Mouse (Mus musculus) thymus, adult 18-20 months (tissue): Measurements from ENCODE around the gene Ripply1.

Experiments
- DNase-seq, 2 experiments: peaks; one replicate each; pipeline ENCODE4 v3.0.0; 2022; ENCODE audit warnings: mixed read lengths in 2 of 2

Ripply1 gene

GRCm38 (mm10) chrX:139782278-139783044, at the start of gene Ripply1:
Gene Ripply1, minus strand, starts transcription at chrX:139782353.
- DNase-seq: no peak

DNA sequence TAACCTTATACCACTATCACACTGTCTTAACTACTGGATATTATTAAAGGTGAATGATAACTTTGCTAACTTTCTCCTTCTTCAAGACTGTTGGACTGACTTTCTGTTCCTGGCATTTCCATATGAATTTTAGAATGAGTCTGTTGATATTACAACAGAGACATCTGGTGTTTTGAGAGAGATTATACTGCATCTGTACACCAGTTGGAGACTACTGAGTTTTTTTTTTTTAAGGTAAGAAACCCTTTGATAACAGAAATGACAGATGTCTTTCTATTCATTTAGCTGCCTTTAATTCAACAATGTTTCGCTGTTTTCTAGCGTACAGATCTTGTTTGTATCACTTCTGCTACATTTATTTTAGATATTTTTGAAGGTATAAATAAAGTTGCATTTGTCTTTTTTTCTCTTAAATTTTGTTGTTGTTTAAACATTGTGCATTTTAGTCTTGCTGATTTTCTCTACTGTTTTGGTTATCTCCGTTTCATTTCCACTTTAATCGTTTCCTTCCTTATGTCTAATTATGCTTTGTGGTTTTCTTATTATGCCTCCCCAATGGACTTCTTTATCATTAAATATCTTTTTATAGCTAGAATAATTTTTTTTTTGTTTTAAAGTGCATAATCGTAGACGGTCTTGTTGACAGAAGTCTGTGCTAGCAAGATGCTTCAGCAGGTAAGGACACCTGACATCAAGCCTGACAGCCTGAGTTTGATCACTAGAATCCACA, 46.4 kb upstream of the Ripply1 start:
- DNase-seq: no peak

GRCm38 (mm10) chrX:139826926-139827325, 44.8 kb upstream of the Ripply1 start:
- DNase-seq: no peak

DNA sequence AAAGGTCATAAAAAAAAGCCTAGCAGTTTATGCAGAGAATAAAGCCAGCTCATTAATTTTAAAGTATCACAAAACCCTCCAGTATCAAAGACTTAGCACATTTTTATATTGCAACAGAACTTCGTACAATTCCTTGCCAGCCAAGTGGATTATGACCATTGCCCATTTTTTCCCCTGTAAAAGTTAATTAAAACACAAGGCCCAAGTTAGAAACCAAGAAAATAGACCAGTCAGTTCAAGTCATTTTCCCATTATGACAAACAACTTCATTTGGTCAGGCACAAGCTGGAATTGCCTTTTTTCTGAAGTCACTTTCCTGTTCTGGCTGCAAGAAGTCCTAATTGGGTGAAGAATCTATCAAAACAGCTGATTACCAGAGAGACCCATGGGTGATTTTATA, 43.2 kb upstream of the Ripply1 start:
- no peak for DNase-seq

DNA sequence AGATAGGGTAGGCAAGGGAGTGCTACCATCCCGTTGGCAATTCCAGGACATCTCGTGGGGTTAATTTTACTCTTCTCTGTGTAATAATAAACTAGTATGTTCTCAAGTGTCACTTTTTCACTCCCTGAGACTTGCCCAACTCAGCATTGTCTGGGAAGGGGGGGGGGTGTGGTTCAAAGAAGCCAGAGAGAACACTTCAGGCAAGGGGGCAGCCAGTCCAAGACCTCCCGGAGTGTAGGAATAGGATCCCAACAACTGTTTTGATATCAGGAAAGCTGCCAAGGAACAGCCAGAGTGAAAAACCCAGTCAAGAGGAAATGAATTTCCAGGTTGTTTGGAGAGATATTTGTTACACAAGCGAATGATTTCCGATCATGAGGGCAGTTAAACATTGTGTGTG, 33.0 kb upstream of the Ripply1 start:
- no peak for DNase-seq

GRCm38 (mm10) chrX:139814018-139814635, 32.0 kb upstream of the Ripply1 start:
- DNase-seq: no peak

- no peak for DNase-seq
These were observed 31.3 kb upstream of the Ripply1 start for GRCm38 (mm10) chrX:139813299-139814002.

DNA sequence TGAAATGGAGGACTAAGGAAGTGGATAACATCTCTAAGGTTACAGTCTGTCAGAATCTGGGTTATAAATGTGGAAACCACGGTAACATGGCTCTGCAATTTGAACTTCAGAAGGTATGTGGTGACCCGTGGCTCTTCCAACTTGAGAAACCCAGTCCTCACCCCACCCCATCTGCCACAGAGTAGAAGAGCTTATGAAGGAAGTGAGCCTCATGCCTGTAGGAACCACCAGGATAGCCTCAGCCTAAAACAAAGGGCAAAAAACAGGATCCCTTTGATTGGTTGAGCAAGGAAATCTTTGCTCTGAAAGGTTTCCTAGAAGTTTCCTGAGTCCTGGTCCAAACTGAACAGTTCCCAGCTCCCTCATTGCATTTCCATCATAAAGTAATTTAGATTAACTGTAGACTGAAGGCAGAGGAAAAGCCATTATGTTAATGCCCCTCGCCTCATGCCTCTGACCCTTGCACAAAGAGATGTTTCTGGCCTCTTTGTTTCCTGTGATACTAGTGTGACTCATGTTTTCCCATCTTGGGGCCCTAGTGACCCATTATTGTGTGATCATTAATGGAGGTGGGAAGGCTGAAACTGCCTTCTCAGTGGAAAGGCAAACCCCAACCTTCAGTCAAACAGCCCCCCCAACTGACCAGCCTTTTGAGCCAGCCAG, 30.6 kb upstream of the Ripply1 start:
- no peak for DNase-seq

DNA sequence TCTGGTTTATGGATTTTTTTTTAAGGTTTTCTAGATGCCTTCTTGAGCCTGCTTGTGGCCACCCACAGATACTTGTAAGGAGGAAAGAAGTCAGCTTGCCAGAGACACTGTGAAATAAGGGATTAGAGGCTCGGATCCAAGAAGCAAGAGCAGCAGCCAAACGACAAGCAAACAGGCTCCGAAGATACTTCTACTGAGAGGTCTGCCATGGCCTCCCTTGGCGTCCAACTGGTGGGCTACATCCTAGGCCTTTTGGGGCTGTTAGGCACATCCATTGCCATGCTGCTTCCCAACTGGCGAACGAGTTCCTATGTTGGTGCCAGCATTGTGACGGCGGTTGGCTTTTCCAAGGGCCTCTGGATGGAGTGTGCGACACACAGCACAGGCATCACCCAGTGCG, 26.3 kb upstream of the Ripply1 start:
- no peak for DNase-seq

- no peak for DNase-seq
These were observed 25.9 kb upstream of the Ripply1 start for GRCm38 (mm10) chrX:139808085-139808484.

DNA sequence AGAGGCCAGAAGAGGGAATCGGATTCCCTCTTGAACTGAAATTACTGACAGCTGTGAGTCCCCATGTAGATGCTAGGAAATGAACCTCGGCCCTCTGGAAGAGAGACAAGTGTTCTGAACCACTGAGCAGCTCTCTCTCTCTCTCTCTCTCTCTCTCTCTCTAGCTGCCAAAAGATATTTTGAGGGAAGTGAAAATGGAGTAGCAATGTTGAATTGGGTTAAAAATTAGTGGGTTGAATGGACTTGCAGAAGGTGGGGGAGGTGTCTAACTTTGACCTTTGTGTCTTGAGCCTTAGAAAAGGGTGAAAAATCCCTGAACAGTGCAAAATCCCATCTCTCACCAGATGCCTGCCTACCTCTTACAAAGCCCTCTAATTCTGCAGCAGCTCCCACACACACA, 25.2 kb upstream of the Ripply1 start:
- DNase-seq: no peak

DNA sequence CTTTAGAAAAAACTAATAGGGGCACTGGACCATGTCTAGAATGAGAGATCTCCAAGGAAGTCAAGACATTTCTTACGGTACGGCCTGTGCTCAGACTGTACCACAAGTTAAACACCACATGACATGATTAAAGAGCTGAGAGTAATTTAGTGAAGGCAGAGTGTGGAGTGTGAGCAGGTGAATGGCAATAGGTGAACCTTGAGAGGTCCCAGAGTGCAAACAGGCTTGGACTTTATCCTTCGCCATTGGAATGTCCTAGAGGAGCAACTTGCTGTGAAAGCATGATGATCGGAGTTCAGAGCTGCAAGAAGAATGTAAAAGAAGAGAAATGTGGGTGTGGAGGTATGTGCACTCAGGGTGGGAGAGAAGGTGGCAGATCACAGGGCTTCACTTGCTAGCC, 23.8 kb upstream of the Ripply1 start:
- DNase-seq: no peak

GRCm38 (mm10) chrX:139803028-139803427, 20.9 kb upstream of the Ripply1 start:
- DNase-seq: no peak

GRCm38 (mm10) chrX:139800406-139800878, 18.3 kb upstream of the Ripply1 start, which contains the start of gene Cldn2:
Gene Cldn2, plus strand, starts transcription at chrX:139800828.
- no peak for DNase-seq

DNA sequence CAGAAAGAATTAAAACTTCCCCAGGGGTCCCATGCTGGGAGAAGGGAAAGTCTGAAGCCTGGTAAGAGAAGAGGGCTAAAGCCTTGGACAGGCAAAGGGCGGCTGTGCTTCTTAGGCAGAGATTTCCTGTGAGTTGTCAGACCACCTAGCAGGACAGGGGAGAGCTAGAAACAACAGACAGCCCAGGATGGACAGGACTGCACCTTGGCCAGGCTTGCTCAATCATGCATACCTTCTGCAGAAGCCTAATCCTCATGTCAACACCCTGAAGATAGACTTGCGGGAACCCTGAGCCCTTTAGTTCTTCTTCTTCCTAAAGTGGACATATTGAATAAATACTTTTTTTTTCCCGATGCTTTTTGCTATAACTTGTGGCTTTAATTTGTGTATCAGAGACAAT, 17.8 kb upstream of the Ripply1 start:
- DNase-seq: no peak

DNA sequence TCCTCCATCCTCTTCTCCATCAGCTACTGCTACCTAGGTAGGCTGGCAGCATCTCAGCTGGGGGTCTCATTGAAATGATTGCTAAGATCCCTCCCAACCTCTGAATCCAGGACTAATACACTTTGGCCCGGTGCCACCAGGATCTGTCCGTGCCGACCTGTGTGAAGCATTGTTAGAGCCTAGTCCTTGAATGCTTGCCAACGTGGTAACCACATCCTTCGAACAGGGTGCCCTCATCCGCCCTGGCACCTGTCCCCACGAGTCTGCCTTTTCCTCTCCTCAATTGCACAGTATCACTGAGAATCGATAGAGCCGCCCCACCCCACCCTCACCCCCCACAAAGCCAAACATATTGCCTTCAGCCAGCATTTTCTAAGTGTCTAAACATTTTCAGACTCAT, 15.7 kb upstream of the Ripply1 start:
- DNase-seq: no peak

GRCm38 (mm10) chrX:139796037-139796436, 13.9 kb upstream of the Ripply1 start:
- no peak for DNase-seq

DNA sequence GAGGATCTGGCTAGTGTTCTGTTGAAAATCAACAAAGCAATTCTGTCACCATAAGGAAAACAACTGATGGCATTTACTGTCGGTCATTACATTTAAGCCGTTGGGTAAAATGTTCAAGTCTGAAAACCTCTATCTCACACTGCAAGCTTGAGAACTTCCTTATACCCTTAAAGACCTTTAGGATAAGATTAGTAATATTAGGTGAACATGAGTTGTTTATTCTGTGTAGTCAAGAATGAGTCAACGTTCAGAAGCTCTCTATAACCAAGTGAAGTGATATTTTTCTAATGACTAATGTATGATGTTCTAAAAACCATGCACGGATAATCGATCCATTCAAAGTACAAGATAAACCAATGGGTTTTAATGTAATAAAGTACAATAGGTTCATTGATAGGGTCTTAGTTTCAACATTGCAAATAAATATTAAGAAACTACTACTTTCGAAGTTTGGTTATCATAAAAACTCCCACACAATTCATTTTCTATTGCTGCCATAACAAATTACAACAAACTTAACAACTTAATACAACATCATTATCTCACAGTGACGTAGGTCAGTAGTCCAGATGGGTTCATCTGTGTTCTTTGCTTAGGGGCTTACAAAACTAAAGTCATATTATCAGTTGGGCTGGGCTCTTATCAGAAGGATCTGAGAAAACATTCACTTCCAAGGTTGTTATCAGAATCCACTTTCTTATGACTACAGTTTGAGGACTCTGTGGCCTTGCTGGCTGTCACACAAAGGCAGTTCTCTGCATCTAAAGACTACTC, 12.1 kb upstream of the Ripply1 start:
- DNase-seq: no peak

DNA sequence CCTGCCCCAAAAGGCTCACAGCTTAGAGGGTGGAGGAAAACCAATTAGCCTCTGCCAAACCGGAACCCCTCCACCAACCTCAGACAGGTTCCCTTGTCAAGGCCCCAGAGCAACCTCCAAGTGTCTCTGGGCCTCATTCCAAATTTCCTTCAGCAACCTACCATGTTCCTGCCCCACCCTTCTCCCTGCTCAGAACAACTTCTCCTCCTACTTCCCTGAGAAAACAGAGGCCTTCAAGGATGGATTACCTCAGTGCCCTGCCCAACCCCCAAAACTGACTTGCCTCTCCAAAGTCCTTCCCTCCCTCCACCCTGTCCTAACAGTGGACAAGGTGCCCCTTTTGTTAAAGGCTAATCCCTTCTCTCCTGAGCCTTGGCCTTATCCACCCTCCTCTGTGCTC, 3.6 kb upstream of the Ripply1 start:
- no peak for DNase-seq

- DNase-seq: no peak
These were observed 881 bp upstream of the Ripply1 start for GRCm38 (mm10) chrX:139783045-139783422.

GRCm38 (mm10) chrX:139781563-139781962, 590 bp downstream of the Ripply1 start:
- DNase-seq: no peak

DNA sequence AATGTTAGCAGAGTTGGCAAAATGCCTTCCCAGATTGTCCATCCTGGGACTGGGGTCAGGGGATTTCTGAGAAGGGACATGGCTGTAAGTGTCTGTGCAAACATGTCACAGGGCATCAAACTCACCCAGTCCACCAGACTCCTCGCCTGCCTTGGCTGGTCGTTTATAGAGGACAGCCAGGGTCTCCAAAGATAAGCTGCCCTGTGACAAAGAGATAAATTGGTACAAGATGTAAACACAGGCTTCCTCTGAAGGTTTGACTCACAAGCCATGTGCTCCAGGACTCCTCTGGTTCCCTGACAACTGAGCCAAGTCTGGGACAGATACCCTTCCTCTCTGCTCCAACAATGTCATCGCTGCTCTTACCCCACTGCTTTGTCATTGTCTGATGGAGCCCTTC, 1.2 kb downstream of the Ripply1 start:
- no peak for DNase-seq
